Mouse (Mus musculus): ENCODE results near the gene Tmem256. TPM values are rescaled to one million over a fixed set of nuclear protein-coding genes. Genes with fewer than 3 reads are reported as not detected.

Gene Tmem256
- polyA plus RNA-seq, 1 experiment, result 212 TPM

DNA sequence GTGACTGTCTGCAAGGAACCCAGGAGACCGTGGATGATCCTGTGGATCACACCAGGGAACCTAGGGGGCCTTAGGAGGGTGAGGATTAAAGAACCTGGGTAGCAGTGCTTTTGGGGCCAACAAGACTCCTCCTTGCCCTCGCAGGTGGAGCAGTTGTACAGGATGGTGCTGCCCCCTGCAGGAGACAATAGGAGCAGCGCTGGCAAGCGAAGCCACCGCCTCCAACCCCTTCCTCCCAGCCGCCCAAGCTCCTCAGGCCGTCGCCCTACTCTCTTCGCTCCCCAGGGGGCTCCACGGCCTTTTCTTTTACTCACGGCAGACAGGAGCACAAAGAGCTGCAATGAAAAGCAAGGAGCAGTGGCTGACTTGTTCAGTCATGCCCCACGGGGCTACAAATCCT, 38.6 kb downstream of the Tmem256 start:
- no peaks in the 10 kb centered on the region for H3K36me3 ChIP-seq (ENCODE audit: control insufficient read depth)
- H3K9me3 ChIP-seq (ENCODE audit: control insufficient read depth, low read length), result no peaks in the 10 kb centered on the region
- H3K4me1 ChIP-seq (ENCODE audit: control insufficient read depth), result peaks cover 88% of the 10 kb centered on the region
- H3K4me3 ChIP-seq (replicated peaks), result peak overlapping the region; percentile 1
- peaks cover 11% of the 10 kb centered on the region for H3K27me3 ChIP-seq (ENCODE audit: control insufficient read depth)
- TF ChIP-seq TAL1 (IDR thresholded peaks at IDR 0.05; ENCODE audit: low read length) (no peak), GATA1 (IDR thresholded peaks at IDR 0.05; ENCODE audit: low read length) (no peak)

DNA sequence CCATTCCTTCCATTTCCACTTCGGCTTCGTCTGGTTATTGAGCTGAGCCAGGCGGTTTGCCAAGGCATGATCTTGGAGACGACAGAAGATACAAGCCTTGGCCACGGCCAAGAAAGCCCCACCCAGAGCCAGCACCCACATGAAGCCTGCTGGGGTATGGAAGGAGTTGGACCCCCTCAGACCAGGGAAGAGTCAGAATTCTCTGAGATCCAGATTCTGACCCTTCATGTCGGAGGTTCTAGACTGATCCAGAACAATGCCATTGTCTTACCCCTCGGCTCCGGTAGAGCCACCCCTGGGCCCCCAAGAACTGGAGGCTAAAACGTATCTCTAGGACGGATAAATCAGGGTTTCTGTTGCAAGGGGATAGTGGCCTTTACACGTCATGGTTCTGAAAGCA, 39.6 kb downstream of the Tmem256 start, which contains the start of gene Tmem95:
TSS of gene Tmem95 (minus strand) at position 141 of the 400 bp plus-strand sequence.
- H3K36me3 ChIP-seq (ENCODE audit: control insufficient read depth), result no peaks in the 10 kb centered on the region
- H3K9me3 ChIP-seq (ENCODE audit: control insufficient read depth, low read length), result no peaks in the 10 kb centered on the region
- TF ChIP-seq TAL1 (IDR thresholded peaks at IDR 0.05; ENCODE audit: low read length), result no peak
- no peak for TF ChIP-seq GATA1 (IDR thresholded peaks at IDR 0.05; ENCODE audit: low read length)
- peaks cover 13% of the 10 kb centered on the region for H3K27me3 ChIP-seq (ENCODE audit: control insufficient read depth)
- H3K4me3 ChIP-seq (replicated peaks), result peak within 1 kb of the TSS; percentile 1
- H3K4me1 ChIP-seq (ENCODE audit: control insufficient read depth), result peaks cover 86% of the 10 kb centered on the region

DNA sequence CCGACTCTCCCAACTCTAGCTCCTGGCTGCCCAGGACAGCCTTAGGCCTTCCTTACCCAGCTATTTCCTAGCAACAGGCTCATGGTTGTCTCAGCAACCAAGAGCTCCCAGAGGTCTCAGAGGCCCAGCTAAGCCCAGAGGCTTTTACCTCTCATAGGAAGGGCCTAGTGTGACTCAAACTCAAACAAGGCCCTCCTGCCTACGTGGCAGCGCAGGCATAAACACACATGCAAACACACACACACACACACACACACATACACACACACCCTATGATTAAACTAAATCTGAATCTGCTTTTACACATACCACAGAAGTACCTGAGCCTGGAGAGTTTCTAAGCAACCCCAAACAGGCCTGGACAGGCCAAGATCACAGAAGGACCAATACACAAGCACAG, 40.1 kb downstream of the Tmem256 start:
- TF ChIP-seq TAL1 (IDR thresholded peaks at IDR 0.05; ENCODE audit: low read length) (no peak), GATA1 (IDR thresholded peaks at IDR 0.05; ENCODE audit: low read length) (no peak)

DNA sequence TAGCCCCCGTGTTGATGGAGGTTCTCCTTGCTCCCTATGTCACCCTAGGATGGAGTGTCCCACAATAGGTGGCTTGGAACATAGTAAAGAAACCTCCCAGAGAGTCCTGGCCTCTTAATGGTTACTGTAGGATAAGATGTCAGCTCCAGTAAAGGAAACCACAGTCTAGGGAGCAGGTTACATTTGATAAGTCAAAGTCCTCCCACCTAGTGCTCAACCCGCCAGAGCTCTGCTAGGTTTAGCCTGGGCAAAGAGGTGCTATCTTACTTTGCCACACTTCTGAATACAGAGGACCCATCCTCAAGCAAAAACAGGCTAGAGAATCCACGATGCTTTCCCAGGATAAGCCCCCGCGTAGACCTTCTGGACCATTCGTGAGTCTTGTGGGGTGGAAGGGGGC, 40.6 kb downstream of the Tmem256 start:
- no peak for TF ChIP-seq TAL1 (IDR thresholded peaks at IDR 0.05; ENCODE audit: low read length)
- no peak for TF ChIP-seq GATA1 (IDR thresholded peaks at IDR 0.05; ENCODE audit: low read length)
- Histone ChIP-seq H3K9me3 (ENCODE audit: control insufficient read depth, low read length) (no peaks in the 10 kb centered on the region), H3K4me1 (ENCODE audit: control insufficient read depth) (peaks cover 90% of the 10 kb centered on the region), H3K27me3 (ENCODE audit: control insufficient read depth) (peaks cover 13% of the 10 kb centered on the region), H3K36me3 (ENCODE audit: control insufficient read depth) (no peaks in the 10 kb centered on the region), H3K4me3 (replicated peaks) (peak overlapping the region; percentile 66)

More for the DNA sequence above, 40.1 kb downstream of the Tmem256 start:
- peaks cover 13% of the 10 kb centered on the region for H3K27me3 ChIP-seq (ENCODE audit: control insufficient read depth)
- no peak overlapping the region for H3K4me3 ChIP-seq (replicated peaks)
- peaks cover 84% of the 10 kb centered on the region for H3K4me1 ChIP-seq (ENCODE audit: control insufficient read depth)
- H3K36me3 ChIP-seq (ENCODE audit: control insufficient read depth), result no peaks in the 10 kb centered on the region
- no peaks in the 10 kb centered on the region for H3K9me3 ChIP-seq (ENCODE audit: control insufficient read depth, low read length)

DNA sequence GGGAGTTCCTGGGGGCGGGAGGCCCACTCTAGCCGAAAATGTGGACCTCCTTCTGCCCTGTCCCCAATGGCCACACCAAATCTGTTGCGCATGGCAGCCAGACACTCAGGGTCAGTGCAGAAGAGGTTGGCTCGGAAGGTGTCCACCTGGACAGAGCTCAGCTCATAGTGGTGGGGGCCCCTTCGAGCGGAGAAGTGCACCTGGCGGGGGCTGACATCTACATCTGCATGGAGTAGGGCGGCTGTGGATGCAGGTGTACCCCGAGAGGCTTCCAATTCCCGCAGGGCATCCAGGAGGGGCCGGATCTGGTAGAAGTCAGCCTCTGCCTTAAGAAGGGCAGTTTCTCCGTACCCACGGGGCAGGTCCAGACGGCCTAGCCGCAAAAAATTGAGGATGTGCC, 41.4 kb downstream of the Tmem256 start:
- TF ChIP-seq TAL1 (IDR thresholded peaks at IDR 0.05; ENCODE audit: low read length), result no peak
- no peak for TF ChIP-seq GATA1 (IDR thresholded peaks at IDR 0.05; ENCODE audit: low read length)
- peak overlapping the region; percentile 66 for H3K4me3 ChIP-seq (replicated peaks)

DNA sequence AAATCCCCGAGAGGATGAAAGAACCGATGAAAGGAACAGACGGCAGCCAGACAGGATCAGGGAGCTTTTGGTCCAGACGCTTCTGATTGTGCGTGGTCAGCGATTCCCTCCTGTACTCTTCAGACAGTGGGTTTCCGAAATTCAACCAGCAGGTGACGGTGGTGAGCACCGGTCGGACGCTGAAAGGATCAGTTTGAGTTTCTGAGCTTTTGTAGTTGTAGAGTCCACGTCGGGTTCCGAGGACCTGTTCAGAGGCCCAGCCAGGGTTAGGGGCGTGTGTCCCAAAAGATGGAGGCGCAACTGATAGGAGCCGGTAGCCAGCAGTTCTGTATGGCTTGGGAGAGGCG, 42.2 kb downstream of the Tmem256 start:
- no peaks in the 10 kb centered on the region for H3K9me3 ChIP-seq (ENCODE audit: control insufficient read depth, low read length)
- no peaks in the 10 kb centered on the region for H3K36me3 ChIP-seq (ENCODE audit: control insufficient read depth)
- H3K4me1 ChIP-seq (ENCODE audit: control insufficient read depth), result peaks cover 91% of the 10 kb centered on the region
- peaks cover 13% of the 10 kb centered on the region for H3K27me3 ChIP-seq (ENCODE audit: control insufficient read depth)
- no peak for TF ChIP-seq GATA1 (IDR thresholded peaks at IDR 0.05; ENCODE audit: low read length)
- no peak for TF ChIP-seq TAL1 (IDR thresholded peaks at IDR 0.05; ENCODE audit: low read length)
- H3K4me3 ChIP-seq (replicated peaks), result peak overlapping the region; percentile 66

More for the DNA sequence above, 41.4 kb downstream of the Tmem256 start:
- Histone ChIP-seq H3K27me3 (ENCODE audit: control insufficient read depth) (peaks cover 13% of the 10 kb centered on the region), H3K4me1 (ENCODE audit: control insufficient read depth) (peaks cover 90% of the 10 kb centered on the region), H3K9me3 (ENCODE audit: control insufficient read depth, low read length) (no peaks in the 10 kb centered on the region), H3K36me3 (ENCODE audit: control insufficient read depth) (no peaks in the 10 kb centered on the region)

DNA sequence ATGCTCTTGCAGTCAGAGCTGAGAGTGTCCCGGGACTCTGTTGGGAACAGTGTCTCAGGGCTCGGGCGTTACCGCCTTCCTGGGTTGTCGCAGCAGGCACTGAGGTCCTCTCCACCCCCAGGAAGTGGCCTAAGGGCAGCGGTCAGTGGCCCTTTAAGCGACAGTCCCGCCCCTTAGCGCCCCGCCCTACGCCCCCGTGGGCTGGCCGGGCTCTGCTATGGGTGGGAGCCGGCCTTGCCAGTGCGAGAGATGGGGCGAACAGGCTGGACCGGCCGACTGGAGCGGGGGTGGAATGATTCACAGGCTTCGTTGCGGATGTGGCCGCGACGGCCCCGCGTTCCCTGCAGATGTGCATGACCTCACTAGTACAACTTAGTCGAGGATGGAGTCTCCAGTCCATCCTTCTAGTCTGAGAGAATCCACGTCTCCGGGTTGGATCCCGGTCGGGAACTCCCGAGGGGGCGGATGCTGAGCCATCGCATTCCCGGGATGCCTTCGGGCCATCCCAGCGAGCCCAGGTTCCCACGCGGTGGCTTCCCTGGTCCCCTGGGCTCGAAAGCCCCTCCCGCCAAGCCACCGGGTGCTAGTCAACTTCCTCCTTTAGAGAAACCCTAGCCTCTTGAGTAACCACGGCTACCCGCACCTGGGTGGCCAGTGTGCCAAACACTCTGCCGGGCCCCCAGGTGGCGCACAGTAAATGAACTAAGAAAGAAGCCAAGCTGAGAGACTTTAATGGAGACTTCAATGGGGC, 42.7 kb downstream of the Tmem256 start, which contains the start of gene Kctd11:
TSS of gene Kctd11 (minus strand) at position 554 of the 751 bp plus-strand sequence.
- no peak for TF ChIP-seq GATA1 (IDR thresholded peaks at IDR 0.05; ENCODE audit: low read length)
- no peak for TF ChIP-seq TAL1 (IDR thresholded peaks at IDR 0.05; ENCODE audit: low read length)
- peak within 1 kb of the TSS; percentile 66 for H3K4me3 ChIP-seq (replicated peaks)
- no peaks in the 10 kb centered on the region for H3K9me3 ChIP-seq (ENCODE audit: control insufficient read depth, low read length)
- peaks cover 91% of the 10 kb centered on the region for H3K4me1 ChIP-seq (ENCODE audit: control insufficient read depth)
- peaks cover 13% of the 10 kb centered on the region for H3K27me3 ChIP-seq (ENCODE audit: control insufficient read depth)
- H3K36me3 ChIP-seq (ENCODE audit: control insufficient read depth), result no peaks in the 10 kb centered on the region

DNA sequence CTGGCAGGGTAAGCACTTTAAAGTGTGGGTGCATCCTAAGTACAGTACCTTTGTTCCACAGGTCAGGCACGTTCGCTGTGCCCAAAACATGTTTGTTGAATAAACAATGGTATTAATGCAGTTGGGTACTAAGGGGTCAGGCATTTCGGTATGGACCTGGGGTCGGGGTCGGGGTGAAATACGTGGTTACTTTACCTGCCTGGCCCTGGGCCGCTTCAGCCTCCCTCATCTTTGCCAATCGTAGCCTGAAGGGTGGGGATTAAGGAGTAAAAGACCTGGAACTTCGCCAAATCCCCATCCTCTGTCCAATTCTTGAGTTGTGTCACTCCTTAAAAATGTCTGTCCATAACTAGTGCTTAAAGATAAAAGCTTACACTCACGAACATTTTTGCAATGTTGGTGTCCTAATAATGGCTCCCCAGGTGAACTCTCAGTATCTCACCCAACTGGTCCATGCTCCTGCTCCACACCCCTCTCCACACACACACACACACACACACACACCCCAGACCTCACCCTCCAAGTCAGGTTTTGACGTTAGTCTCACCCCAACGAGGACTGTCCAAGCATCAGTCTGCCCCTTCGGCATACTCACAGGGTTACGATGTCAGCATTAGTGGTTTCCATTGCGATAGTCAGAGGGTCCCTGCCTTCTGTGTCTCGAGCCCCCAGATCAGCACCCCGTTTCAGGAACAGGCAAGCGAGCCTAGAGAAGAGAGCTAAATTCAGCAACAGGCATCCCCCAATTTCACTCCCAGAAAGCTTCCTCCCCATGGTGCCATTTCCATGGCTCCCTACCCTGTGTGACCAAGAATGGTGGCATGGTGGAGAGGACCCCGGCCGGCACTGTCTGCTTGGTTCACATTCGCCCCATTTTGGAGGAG, 43.7 kb downstream of the Tmem256 start:
- H3K36me3 ChIP-seq (ENCODE audit: control insufficient read depth), result no peaks in the 10 kb centered on the region
- TF ChIP-seq GATA1 (IDR thresholded peaks at IDR 0.05; ENCODE audit: low read length) (no peak), TAL1 (IDR thresholded peaks at IDR 0.05; ENCODE audit: low read length) (no peak)
- peak overlapping the region; percentile 66 for H3K4me3 ChIP-seq (replicated peaks)
- H3K27me3 ChIP-seq (ENCODE audit: control insufficient read depth), result peaks cover 13% of the 10 kb centered on the region
- peaks cover 91% of the 10 kb centered on the region for H3K4me1 ChIP-seq (ENCODE audit: control insufficient read depth)
- no peaks in the 10 kb centered on the region for H3K9me3 ChIP-seq (ENCODE audit: control insufficient read depth, low read length)

DNA sequence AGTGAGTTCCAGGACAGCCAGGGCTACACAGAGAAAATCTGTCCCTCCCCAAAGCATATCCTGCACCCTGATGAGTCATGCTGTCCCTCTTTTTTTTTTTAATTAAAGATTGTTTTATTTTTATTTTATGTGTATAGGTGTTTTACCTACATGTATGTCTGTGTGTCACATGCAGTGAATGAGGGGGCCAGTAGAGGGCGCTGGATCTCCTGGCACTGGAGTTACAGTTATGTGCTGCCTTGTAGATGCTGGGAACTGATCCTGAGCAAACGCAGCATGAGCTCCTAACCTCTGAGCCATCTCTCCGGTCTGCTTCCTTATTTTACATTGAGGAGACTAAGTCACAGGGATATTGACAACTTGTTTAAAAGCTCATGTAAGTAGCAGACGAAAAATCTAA, 44.8 kb downstream of the Tmem256 start:
- Histone ChIP-seq H3K9me3 (ENCODE audit: control insufficient read depth, low read length) (no peaks in the 10 kb centered on the region), H3K27me3 (ENCODE audit: control insufficient read depth) (peaks cover 13% of the 10 kb centered on the region), H3K4me3 (replicated peaks) (no peak overlapping the region), H3K4me1 (ENCODE audit: control insufficient read depth) (peaks cover 91% of the 10 kb centered on the region), H3K36me3 (ENCODE audit: control insufficient read depth) (no peaks in the 10 kb centered on the region)
- TF ChIP-seq GATA1 (IDR thresholded peaks at IDR 0.05; ENCODE audit: low read length), result no peak
- TF ChIP-seq TAL1 (IDR thresholded peaks at IDR 0.05; ENCODE audit: low read length), result no peak

All from erythroblast, embryonic 14.5 days (primary cell).